Mouse (Mus musculus) liver, embryonic 14.5 days (tissue): Measurements from ENCODE around the gene Tnik. TPM values are rescaled to one million over a fixed set of nuclear protein-coding genes. Genes with fewer than 3 reads are reported as not detected.

Experiments
- ATAC-seq: fragments of 200-750 bp; cut with Nextera tagmentation; 2 replicates; pipeline ENCODE4 v1.8.0; 2017; ENCODE audit warnings: moderate number of reproducible peaks, mild to moderate bottlenecking, moderate library complexity; ENCODE audit not compliant: insufficient read depth
- DNase-seq, 3 experiments: peaks; one replicate each; pipeline ENCODE4 v3.0.0-alpha.2; 2012 to 2013; ENCODE audit warnings: low read depth in 3 of 3, low spot score in 3 of 3
- H3K27ac ChIP-seq: fragments of 300-500 bp; sonication (generic); 2 replicates; pipeline ENCODE4 v1.5.1; 2014; ENCODE audit warnings: moderate library complexity, mild to moderate bottlenecking, control low read depth, inconsistent platforms
- H3K27me3 ChIP-seq: fragments of 300-500 bp; sonication (generic); 2 replicates; pipeline ENCODE4 v1.6.1; 2014; ENCODE audit warnings: mild to moderate bottlenecking, low read length, moderate library complexity; ENCODE audit not compliant: control insufficient read depth, insufficient read depth
- H3K36me3 ChIP-seq: fragments of 300-500 bp; sonication (generic); replicated peaks from 2 replicates; pipeline ENCODE4 v1.6.1; 2014; ENCODE audit warnings: low read depth; ENCODE audit not compliant: control insufficient read depth, insufficient read depth
- H3K4me1 ChIP-seq, 2 experiments: fragments of 200-500 bp in 1 of 2; fragments of 300-500 bp in 1 of 2; sonication (generic) in 1 of 2; replicated peaks; 2 replicates each; pipeline ENCODE4 v1.6.1; 2012 to 2014; ENCODE audit warnings: antibody characterized with exemption in 1 of 2, inconsistent platforms in 1 of 2, low read length in 1 of 2; ENCODE audit not compliant: control insufficient read depth in 2 of 2, insufficient read depth in 2 of 2
- H3K4me2 ChIP-seq: fragments of 300-500 bp; sonication (generic); 2 replicates; pipeline ENCODE4 v1.6.1; 2014; ENCODE audit warnings: low read depth, mild to moderate bottlenecking, control low read depth, moderate library complexity
- H3K4me3 ChIP-seq, 2 experiments: fragments of 200-500 bp in 1 of 2; fragments of 300-500 bp in 1 of 2; sonication (generic) in 1 of 2; 2 replicates each; pipeline ENCODE4 v1.5.1; 2012 to 2014; ENCODE audit warnings: low read depth in 2 of 2, low read length in 2 of 2, mild to moderate bottlenecking in 2 of 2, control low read depth in 1 of 2, inconsistent platforms in 1 of 2, moderate library complexity in 1 of 2; ENCODE audit not compliant: insufficient read depth in 1 of 2
- H3K9ac ChIP-seq: fragments of 300-500 bp; sonication (generic); replicated peaks from 2 replicates; pipeline ENCODE4 v1.6.1; 2014; ENCODE audit warnings: mild to moderate bottlenecking, control low read depth, moderate library complexity
- H3K9me3 ChIP-seq: fragments of 300-500 bp; sonication (generic); 2 replicates; pipeline ENCODE4 v1.6.1; 2016; ENCODE audit warnings: low read length, mixed read lengths; ENCODE audit not compliant: control insufficient read depth
- CTCF ChIP-seq: IDR thresholded peaks from 2 replicates; pipeline ENCODE4 v1.5.1; 2016; ENCODE audit warnings: antibody characterized with exemption, low read depth, control low read depth
- EP300 ChIP-seq: IDR thresholded peaks from 2 replicates; pipeline ENCODE4 v1.6.1; 2016; ENCODE audit warnings: antibody characterized with exemption, low read depth
- WGBS: fragments of 180-500 bp; shearing (Covaris S2); extraction: QIAGEN DNeasy Blood & Tissue Kit; methylation state at CpG from one replicate; pipeline ENCODE4 v1.1.7; 2014; ENCODE audit not compliant: insufficient replicate concordance; 5-methylcytosine and 5-hydroxymethylcytosine counted together
- polyA plus RNA-seq, 2 experiments: library from polyadenylated mRNA; depleted of rRNA in 1 of 2; stranded (reverse) in 1 of 2; unstranded in 1 of 2; fragments of >200 nt; fragmentation: Nextera tagmentation in 1 of 2; extraction: Ambion mirVana in 1 of 2; gene quantifications; 2 replicates each; pipeline versions ENCODE4 v1.2.1 to v1.2.3; 2012 to 2014

Gene Tnik
- polyA plus RNA-seq, 2 experiments, result 0.89 to 2.0 TPM

- Histone ChIP-seq H3K27me3 (no peaks in the 10 kb centered on the region), H3K4me1 (no peaks in the 10 kb centered on the region), H3K9me3 (no peaks in the 10 kb centered on the region), H3K27ac (no peak overlapping the region), H3K36me3 (no peaks in the 10 kb centered on the region), H3K4me2 (no peak overlapping the region), H3K4me3 (no peak overlapping the region), H3K9ac (no peak overlapping the region)
- WGBS, result 68% methylated on average over 5 of the region's 5 CpGs
- TF ChIP-seq EP300, result no peak
- no peak for TF ChIP-seq CTCF
- ATAC-seq, result no peak
- DNase-seq, result no peak
These were observed 174.4 kb downstream of the Tnik start for GRCm38 (mm10) chr3:28437429-28437828.

GRCm38 (mm10) chr3:28441545-28441944 is 178.5 kb downstream of the Tnik start:
- Histone ChIP-seq H3K4me3 (no peak overlapping the region), H3K27me3 (no peaks in the 10 kb centered on the region), H3K9ac (no peak overlapping the region), H3K9me3 (no peaks in the 10 kb centered on the region), H3K27ac (no peak overlapping the region), H3K36me3 (no peaks in the 10 kb centered on the region), H3K4me2 (no peak overlapping the region), H3K4me1 (no peaks in the 10 kb centered on the region)
- TF ChIP-seq CTCF, result no peak
- no peak for ATAC-seq
- 58% methylated on average over 4 of the region's 4 CpGs for WGBS
- no peak for DNase-seq

GRCm38 (mm10) chr3:28442116-28442515 is 179.1 kb downstream of the Tnik start:
- Histone ChIP-seq H3K27me3 (no peaks in the 10 kb centered on the region), H3K27ac (no peak overlapping the region), H3K4me2 (no peak overlapping the region), H3K4me3 (no peak overlapping the region), H3K4me1 (no peaks in the 10 kb centered on the region), H3K9me3 (no peaks in the 10 kb centered on the region; the same call in 1 of the 2 replicates), H3K36me3 (no peaks in the 10 kb centered on the region), H3K9ac (no peak overlapping the region)
- ATAC-seq, result no peak
- 71% methylated on average over 4 of the region's 4 CpGs for WGBS
- DNase-seq, result no peak
- TF ChIP-seq CTCF, result no peak

- no peak overlapping the region for H3K4me3 ChIP-seq
- H3K27ac ChIP-seq, result no peak overlapping the region
- 23% methylated on average over 4 of the region's 4 CpGs for WGBS
- TF ChIP-seq EP300 (no peak), CTCF (no peak)
- no peak overlapping the region for H3K9ac ChIP-seq
- H3K4me2 ChIP-seq, result no peak overlapping the region
- ATAC-seq (no peak), DNase-seq (no peak)
- no peaks in the 10 kb centered on the region for H3K36me3 ChIP-seq
- H3K4me1 ChIP-seq, result no peaks in the 10 kb centered on the region
- no peaks in the 10 kb centered on the region; the same call in 1 of the 2 replicates for H3K9me3 ChIP-seq
- no peaks in the 10 kb centered on the region for H3K27me3 ChIP-seq
These were observed 184.9 kb downstream of the Tnik start for GRCm38 (mm10) chr3:28447950-28448349.

GRCm38 (mm10) chr3:28453458-28453857 is 190.4 kb downstream of the Tnik start:
- 63% methylated on average over 3 of the region's 3 CpGs for WGBS
- H3K4me1 ChIP-seq, result no peaks in the 10 kb centered on the region

More at GRCm38 (mm10) chr3:28453458-28453857, 190.4 kb downstream of the Tnik start:
- Histone ChIP-seq H3K4me3 (no peak overlapping the region), H3K27me3 (no peaks in the 10 kb centered on the region), H3K36me3 (no peaks in the 10 kb centered on the region), H3K9ac (no peak overlapping the region), H3K9me3 (no peaks in the 10 kb centered on the region), H3K27ac (no peak overlapping the region), H3K4me2 (no peak overlapping the region)
- TF ChIP-seq EP300 (no peak), CTCF (no peak)
- ATAC-seq (no peak), DNase-seq (no peak)
